Mouse (Mus musculus) hindbrain, postnatal 0 days (tissue): ENCODE measurements around the gene Gpr152. TPM values are rescaled to one million over a fixed set of nuclear protein-coding genes. Genes with fewer than 3 reads are reported as not detected.

Source experiments
- ATAC-seq: fragments of 200-750 bp; cut with Nextera tagmentation; 2 replicates; pipeline ENCODE4 v1.8.0; 2017; ENCODE audit warnings: mild to moderate bottlenecking, moderate TSS enrichment, moderate library complexity
- DNase-seq: peaks from one replicate; pipeline ENCODE4 v3.0.0-alpha.2; 2015; ENCODE audit warnings: low spot score
- H3K27ac ChIP-seq: fragments of 300-500 bp; sonication (generic); 2 replicates; pipeline ENCODE4 v1.5.1; 2014; ENCODE audit warnings: mild to moderate bottlenecking
- H3K27me3 ChIP-seq: fragments of 300-500 bp; sonication (generic); 2 replicates; pipeline ENCODE4 v1.6.1; 2014; ENCODE audit warnings: low read length, mixed read lengths; ENCODE audit not compliant: insufficient read depth
- H3K36me3 ChIP-seq: fragments of 300-500 bp; sonication (generic); 2 replicates; pipeline ENCODE4 v1.6.1; 2014; ENCODE audit warnings: low read length, mixed read lengths; ENCODE audit not compliant: insufficient read depth
- H3K4me1 ChIP-seq: fragments of 300-500 bp; sonication (generic); 2 replicates; pipeline ENCODE4 v1.6.1; 2014; ENCODE audit warnings: antibody characterized with exemption, low read length, mixed read lengths; ENCODE audit not compliant: insufficient read depth
- H3K4me2 ChIP-seq: fragments of 300-500 bp; sonication (generic); 2 replicates; pipeline ENCODE4 v1.6.1; 2014; ENCODE audit warnings: low read depth, mild to moderate bottlenecking, low read length, moderate library complexity, mixed read lengths
- H3K4me3 ChIP-seq: fragments of 300-500 bp; sonication (generic); 2 replicates; pipeline ENCODE4 v1.5.1; 2014; ENCODE audit warnings: low read length
- H3K9ac ChIP-seq: fragments of 300-500 bp; sonication (generic); replicated peaks from 2 replicates; pipeline ENCODE4 v1.6.1; 2014; ENCODE audit warnings: mild to moderate bottlenecking, low read length, moderate library complexity, mixed read lengths
- H3K9me3 ChIP-seq: fragments of 300-500 bp; sonication (generic); 2 replicates; pipeline ENCODE4 v1.6.1; 2016; ENCODE audit warnings: low read length, mixed read lengths
- CTCF ChIP-seq: IDR thresholded peaks from 2 replicates; pipeline ENCODE4 v1.5.1; 2016; ENCODE audit warnings: antibody characterized with exemption, control low read depth, low read depth
- WGBS: fragments of 180-500 bp; shearing (Covaris S2); extraction: QIAGEN DNeasy Blood & Tissue Kit; methylation state at CpG from one replicate; pipeline ENCODE4 v1.1.7; 2014; 5-methylcytosine and 5-hydroxymethylcytosine counted together
- polyA plus RNA-seq: library from polyadenylated mRNA; unstranded; fragments of >200 nt; fragmentation: Nextera tagmentation; extraction: Ambion mirVana; gene quantifications from 2 replicates; pipeline ENCODE4 v1.2.1, GENCODE M21; 2015
- total RNA-seq: library from RNA; depleted of rRNA; stranded (reverse); fragments of >200 nt; gene quantifications from 2 replicates; pipeline ENCODE4 v1.2.3, GENCODE M21; 2014; rRNA removed

The Gpr152 gene
- total RNA-seq (0.37 TPM in 1 of 2 replicates, not detected in the other), polyA plus RNA-seq (0.05 TPM in 1 of 2 replicates, not detected in the other)

DNA sequence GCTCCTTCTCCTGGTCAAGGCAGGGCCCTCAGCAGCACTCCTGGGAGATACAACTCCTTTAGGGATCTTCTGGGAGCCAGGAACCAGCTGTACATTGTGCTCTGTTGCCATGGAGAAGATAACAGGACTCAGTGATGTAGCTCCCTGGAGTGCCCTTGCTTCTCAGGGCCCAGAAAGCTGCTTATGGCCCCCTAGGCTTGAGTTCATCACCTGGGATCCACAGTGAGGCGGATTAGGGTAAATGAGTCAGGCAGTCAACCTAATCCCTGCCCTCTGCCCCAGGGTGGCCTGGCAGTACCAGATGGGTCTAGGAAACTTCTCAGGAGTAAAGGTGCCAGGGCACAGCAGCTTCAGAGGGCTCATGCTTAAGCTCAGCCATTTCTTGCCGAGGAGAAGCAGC, at the start of gene Gpr152:
Gene Gpr152, plus strand, starts transcription at position 342 of the 400 bp plus-strand sequence.
- Histone ChIP-seq H3K4me2 (no peak within 1 kb of the TSS), H3K27ac (no peak within 1 kb of the TSS), H3K9ac (no peak within 1 kb of the TSS), H3K9me3 (no peaks in the 10 kb centered on the region), H3K27me3 (no peaks in the 10 kb centered on the region), H3K4me3 (no peak within 1 kb of the TSS), H3K4me1 (no peaks in the 10 kb centered on the region), H3K36me3 (no peaks in the 10 kb centered on the region)
- no peak for TF ChIP-seq CTCF
- no peak for DNase-seq
- 64% methylated on average over 2 of the region's 2 CpGs for WGBS
- no peak; the same call in 1 of the 2 replicates for ATAC-seq

DNA sequence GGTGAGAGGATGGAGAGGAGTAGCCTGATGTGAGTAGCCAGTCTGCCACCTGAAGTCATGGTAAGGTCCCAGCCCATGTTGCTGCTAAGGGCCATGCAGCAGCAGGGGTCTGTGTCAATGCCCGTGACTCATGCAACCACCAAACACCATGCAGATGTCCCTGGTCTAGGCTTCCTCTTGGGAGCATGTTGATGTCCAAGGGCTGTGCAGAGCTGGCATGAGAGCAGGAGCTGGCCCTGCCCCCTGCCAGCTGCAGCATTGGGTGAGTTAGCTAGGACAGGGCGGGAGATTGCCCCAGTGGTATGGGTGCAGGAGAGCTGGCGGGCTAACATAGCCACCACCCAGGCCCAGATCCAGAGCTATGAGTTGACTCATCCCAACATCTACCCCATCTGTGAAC, 49.1 kb upstream of the Gpr152 start:
- Histone ChIP-seq H3K4me3 (no peak overlapping the region), H3K9me3 (no peaks in the 10 kb centered on the region), H3K27me3 (no peaks in the 10 kb centered on the region), H3K4me2 (no peak overlapping the region), H3K9ac (no peak overlapping the region), H3K36me3 (no peaks in the 10 kb centered on the region), H3K4me1 (no peaks in the 10 kb centered on the region), H3K27ac (no peak overlapping the region)
- TF ChIP-seq CTCF, result no peak
- 86% methylated on average over 3 of the region's 3 CpGs for WGBS
- DNase-seq, result no peak
- no peak for ATAC-seq

DNA sequence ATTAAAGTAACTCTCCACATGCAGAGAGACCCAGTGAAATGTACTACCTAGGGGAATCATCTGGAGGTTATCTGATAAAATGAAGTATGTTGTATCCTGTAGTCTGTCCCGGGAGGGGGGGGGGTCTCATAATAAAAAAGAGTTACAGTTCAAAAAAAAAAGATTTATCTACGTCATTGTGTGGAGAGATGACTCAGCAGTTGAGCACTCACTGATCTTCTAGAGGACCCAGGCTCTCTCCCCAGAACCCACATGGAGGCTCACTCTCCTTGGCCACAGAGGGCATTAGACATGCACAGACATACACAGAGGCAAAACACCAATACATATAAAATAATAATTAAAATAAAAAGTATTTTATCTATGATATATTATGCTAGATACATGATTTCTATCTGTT, 48.2 kb upstream of the Gpr152 start:
- Histone ChIP-seq H3K4me2 (no peak overlapping the region), H3K27ac (no peak overlapping the region), H3K4me3 (no peak overlapping the region), H3K9me3 (no peaks in the 10 kb centered on the region), H3K9ac (no peak overlapping the region), H3K36me3 (no peaks in the 10 kb centered on the region), H3K4me1 (no peaks in the 10 kb centered on the region), H3K27me3 (no peaks in the 10 kb centered on the region)
- no peak for DNase-seq
- no peak for TF ChIP-seq CTCF
- WGBS, result 59% methylated on average over 2 of the region's 2 CpGs
- ATAC-seq, result no peak

DNA sequence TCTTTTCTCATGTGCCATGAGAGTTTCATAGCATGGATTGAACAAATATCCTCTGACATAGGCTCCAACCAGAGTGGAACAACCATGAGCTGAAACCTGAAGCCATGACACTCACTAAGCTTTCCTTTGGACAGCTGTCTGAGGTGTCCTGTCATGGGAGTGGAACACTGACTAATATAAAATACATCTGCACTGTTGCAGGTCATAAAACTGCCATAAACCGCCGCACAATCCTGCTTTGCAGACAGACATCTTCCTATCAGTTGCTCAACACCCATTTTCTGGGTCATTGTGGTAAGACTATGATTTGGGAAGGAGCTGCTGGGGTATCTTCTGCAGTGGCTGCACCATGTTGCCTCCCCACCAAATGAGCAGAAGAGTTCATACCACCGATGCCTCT, 46.8 kb upstream of the Gpr152 start:
- ATAC-seq, result no peak

DNA sequence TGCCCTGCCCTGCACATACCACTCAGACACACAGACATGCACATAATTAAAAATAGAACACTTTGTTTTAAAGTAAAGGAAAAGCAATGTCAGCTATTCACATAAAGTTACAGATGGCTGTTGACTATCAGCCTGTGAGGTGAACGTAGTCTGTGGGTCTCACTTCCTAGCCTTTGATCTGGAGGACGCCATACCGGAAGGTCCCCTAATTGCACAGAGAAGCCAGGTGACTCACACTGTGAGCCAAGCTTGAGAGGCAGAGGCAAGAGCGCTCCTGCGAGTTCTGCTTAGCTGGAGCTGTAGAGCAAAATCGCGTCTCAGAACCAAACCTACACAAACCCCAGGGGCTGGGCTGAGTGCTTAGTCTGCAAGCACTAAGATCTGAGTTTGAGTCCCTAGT, 45.8 kb upstream of the Gpr152 start:
- no peaks in the 10 kb centered on the region for H3K36me3 ChIP-seq
- 81% methylated on average over 7 of the region's 7 CpGs for WGBS
- DNase-seq (no peak), ATAC-seq (no peak)
- H3K9me3 ChIP-seq, result no peaks in the 10 kb centered on the region
- H3K4me1 ChIP-seq, result no peaks in the 10 kb centered on the region
- H3K27ac ChIP-seq, result no peak overlapping the region
- H3K4me3 ChIP-seq, result no peak overlapping the region
- H3K9ac ChIP-seq, result no peak overlapping the region
- H3K4me2 ChIP-seq, result no peak overlapping the region
- TF ChIP-seq CTCF, result no peak
- H3K27me3 ChIP-seq, result no peaks in the 10 kb centered on the region

More for the DNA sequence above, 46.8 kb upstream of the Gpr152 start:
- DNase-seq, result no peak
- Histone ChIP-seq H3K4me1 (no peaks in the 10 kb centered on the region), H3K9ac (no peak overlapping the region), H3K27me3 (no peaks in the 10 kb centered on the region), H3K27ac (no peak overlapping the region), H3K36me3 (no peaks in the 10 kb centered on the region), H3K4me2 (no peak overlapping the region), H3K9me3 (no peaks in the 10 kb centered on the region), H3K4me3 (no peak overlapping the region)
- TF ChIP-seq CTCF, result no peak
- WGBS, result 88% methylated on average over 3 of the region's 3 CpGs

DNA sequence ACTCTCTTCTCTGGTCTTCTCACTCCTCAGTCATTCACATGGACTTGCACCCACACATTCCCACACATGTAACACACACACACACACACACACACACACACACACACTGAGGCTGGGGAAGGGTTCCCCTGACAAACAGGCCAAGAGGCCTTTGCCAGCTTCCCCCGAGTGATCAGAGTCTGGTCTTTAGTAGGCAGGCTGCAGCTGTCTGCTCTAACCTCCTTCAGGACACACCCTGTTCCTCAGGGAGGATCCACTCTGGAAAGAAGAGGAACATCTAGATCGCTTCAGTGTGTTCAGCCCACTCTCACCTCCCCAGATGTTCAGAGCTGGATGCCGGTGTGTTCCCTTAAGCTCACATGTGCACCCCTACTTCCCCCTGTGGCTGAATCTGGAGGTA, 45.2 kb upstream of the Gpr152 start:
- H3K4me2 ChIP-seq, result no peak overlapping the region
- H3K27ac ChIP-seq, result no peak overlapping the region
- no peak overlapping the region for H3K9ac ChIP-seq
- ATAC-seq, result no peak
- no peaks in the 10 kb centered on the region for H3K9me3 ChIP-seq
- no peak overlapping the region for H3K4me3 ChIP-seq
- peaks cover 3% of the 10 kb centered on the region; the same call in 1 of the 2 replicates for H3K4me1 ChIP-seq
- 80% methylated on average over 3 of the region's 3 CpGs for WGBS
- TF ChIP-seq CTCF, result no peak
- no peak for DNase-seq
- H3K27me3 ChIP-seq, result no peaks in the 10 kb centered on the region
- H3K36me3 ChIP-seq, result no peaks in the 10 kb centered on the region

DNA sequence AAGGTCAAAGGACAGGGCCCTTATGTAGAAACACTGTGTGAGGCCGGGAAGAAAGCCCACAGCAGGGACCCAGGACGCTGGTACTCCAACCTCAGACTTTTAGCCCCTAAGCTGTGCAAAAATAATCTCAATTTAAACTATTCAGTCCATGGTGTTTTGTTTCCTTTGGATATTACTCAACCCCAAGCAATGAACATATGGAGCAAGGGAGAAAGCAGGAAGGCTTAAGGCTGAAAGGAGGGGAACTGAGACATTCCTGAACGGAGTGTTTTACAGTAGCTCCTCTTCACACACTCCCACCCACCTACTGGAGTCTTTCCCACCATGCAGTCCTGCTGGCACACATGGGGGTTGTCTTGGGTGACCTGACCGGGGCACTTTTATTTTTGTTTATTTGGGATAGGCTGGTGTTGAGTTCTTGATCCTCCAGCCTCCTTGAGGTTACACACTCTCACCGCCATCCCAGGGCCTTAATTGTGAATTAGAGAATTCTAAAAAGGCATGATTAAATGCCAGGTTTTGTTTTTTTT, 44.7 kb upstream of the Gpr152 start:
- Histone ChIP-seq H3K27me3 (no peaks in the 10 kb centered on the region), H3K36me3 (no peaks in the 10 kb centered on the region), H3K27ac (no peak overlapping the region), H3K4me1 (peaks cover 7% of the 10 kb centered on the region; the same call in 1 of the 2 replicates), H3K9ac (no peak overlapping the region), H3K4me3 (no peak overlapping the region), H3K4me2 (no peak overlapping the region), H3K9me3 (no peaks in the 10 kb centered on the region)
- no peak for TF ChIP-seq CTCF
- DNase-seq (no peak), ATAC-seq (no peak)
- WGBS, result 81% methylated on average over 5 of the region's 5 CpGs
